Mouse (Mus musculus) c-Kit-positive CD71-negative TER-119-negative erythroid progenitor cells, embryonic 14.5 days (primary cell): ENCODE results near the gene Dedd2.
A peak's percentile ranks its signal among the peaks of the same experiment; 100 is the strongest.
"Not testable (repeated sequence)": the region's sequence is repeated elsewhere in the genome, so short reads cannot be mapped to it uniquely, and the experiment has no call there.

Source experiments
- DNase-seq: peaks from one replicate; pipeline ENCODE4 v3.0.0-alpha.2; 2013; ENCODE audit warnings: low read depth

The Dedd2 gene

DNA sequence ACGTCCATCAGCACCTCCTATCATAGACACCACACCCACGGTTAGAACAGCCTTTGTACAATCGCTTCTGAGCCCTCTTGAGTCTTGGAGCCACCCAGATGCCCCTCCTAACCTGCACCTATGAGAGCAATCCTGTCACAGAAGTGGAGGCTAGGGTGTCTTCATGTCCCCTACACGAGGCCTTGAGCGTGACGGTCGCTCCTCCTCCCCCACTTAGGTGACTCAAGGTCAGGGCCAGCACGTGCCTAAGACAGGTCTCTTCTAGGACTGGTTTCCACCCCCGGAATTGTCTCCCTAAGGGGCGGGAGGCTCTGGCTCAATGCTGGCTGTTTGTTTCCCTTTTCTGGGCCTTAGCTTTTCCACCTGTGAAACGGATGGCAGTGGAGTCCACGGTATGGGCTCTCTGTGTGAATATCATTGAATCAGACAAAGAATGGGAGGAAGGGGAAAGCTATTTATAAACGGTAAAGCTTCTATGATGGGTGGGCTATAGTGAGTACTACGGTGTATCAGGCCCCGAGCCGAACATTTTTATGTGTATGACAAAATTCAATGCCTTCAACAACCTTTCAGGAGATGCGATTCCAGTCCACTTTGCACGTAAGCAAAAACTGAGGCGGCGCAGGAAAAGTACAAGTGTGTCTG, at the start of gene Dedd2:
Dedd2 (minus strand) TSS at position 159 of the 645 bp plus-strand sequence.
- DNase-seq: no peak

DNA sequence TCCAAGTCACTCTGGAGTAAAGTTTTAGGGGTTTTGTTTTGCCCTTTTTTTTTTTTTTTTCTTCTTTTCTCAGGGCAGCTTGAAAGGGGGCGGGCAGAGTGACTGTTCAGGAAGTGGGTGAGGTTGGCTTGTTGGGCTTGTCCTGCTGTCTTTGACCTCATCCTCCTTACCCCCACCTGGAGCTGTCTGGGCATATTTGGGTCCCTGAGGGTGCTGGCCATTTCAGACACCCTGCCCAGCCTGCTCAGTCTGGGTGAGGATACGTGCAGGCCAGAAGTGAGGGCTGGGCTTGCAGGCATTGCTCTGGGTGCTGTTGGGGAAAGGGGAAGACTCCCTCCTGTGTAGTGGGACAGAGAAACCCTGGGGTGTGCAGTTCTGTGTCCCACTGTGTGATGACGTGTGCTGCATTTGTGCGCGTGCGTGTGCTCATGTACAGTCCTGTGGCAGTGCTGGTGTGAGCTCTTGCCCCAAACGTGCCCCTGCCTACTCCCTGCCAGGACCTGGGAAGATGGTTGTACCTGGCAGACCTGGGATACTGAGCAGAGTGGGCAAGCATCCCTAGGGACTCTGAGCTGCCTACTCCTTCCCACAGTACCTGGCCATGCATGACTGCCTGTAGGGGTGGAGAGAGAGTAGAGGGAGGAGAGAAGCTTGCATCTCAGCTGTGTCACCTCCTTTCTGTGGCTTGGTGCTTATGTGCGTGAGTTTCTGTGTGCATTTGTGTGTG, 49.3 kb upstream of the Dedd2 start:
- no peak for DNase-seq

DNA sequence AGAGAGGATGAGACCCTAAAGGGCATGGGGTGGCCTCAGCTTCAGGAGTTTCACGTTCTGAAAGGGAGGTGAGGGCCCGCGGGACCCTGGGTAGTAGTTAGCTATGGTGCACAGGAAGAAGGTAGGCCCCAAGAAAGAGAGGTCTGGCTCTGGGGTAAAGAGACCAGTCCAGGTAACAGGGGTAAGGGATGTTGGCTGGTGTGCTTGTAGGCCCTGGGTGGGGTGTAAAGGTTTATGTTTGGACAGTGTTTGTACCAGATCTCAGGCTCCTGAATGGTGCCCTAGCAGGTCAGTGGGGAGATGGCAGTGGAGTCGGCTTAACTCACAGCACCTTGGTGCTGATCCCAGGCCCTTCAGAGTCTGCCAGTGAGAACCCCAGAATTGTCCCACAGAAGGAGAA, 48.6 kb upstream of the Dedd2 start:
- no peak for DNase-seq

DNA sequence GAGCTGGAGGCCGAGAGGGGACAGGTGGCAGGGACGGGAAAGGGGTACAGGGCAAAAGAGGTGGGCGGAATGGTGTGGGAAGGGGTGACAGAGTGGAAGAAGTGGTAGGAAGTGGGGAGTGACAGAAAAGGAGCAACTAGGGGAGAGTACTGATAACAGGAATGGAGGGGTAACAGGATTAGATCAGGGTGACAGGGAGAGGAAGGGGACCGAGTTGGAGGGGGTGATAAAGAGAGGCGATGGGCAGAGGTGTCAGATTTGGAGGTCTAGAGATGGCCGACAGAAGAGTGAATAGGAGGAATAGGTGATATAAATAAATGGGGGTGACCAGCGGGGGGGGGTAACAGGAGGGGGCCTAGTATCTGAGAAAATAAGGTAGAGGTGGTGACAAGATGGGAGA, 48.2 kb upstream of the Dedd2 start:
- DNase-seq: no peak

DNA sequence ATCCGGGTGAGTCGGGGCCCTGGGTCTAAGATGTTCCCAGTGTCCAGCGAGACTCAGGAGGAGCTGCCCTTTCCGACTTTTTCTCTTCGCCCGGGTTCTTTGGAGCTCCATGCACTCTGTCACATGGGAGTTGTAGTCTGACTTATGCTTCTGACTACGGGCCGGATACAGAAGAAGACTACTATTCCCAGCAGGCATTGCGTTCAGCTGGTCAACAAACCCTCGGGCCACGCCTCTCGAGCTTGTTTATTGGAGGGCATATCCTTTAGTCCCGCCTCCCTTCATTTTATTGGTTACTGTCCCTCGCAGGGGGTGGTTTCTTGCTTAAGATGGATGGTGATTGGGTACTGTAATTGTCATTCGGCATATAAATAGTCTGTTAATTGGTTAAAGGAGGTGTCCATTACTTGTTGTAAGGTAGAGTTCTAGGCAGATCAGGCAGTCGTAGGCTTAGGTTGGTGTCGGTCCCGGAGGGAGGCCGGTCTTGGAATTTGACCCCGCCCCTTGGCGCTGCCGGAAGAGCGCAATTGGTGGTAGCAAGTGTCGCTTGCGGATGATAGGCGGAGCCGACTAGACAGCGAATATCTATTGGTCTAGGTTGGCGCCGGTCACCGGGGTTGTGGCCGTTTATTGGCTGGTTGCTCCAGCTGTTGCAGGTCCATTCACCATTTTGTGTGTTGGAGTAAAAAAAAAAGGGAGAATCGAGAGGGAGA, 47.5 kb upstream of the Dedd2 start:
- DNase-seq: peak; percentile 99

DNA sequence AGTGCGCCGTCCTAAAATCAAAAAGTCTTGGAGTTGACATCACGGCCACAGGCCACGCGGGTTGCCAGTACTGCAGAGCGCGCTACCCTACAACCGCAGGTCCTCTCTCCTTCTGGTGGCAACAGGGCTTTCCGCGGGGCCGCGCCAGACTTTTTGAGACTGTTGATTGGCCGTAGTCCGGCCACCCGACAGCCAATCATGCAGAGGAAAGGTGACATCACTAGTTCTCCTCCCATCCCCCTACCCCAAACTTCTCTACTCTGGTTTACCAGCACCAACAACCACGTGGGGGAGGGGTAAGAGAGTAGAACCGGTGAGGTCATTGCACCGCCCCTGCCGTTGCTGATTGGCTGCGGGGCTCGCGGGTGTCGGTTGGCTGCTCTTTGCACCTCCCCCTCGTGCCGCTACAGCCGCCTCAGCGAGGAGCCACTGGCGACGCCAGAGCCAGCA, 46.9 kb upstream of the Dedd2 start, which contains the start of gene Cic:
Cic (plus strand) TSS at position 404 of the 450 bp plus-strand sequence.
- DNase-seq: peak; percentile 99

DNA sequence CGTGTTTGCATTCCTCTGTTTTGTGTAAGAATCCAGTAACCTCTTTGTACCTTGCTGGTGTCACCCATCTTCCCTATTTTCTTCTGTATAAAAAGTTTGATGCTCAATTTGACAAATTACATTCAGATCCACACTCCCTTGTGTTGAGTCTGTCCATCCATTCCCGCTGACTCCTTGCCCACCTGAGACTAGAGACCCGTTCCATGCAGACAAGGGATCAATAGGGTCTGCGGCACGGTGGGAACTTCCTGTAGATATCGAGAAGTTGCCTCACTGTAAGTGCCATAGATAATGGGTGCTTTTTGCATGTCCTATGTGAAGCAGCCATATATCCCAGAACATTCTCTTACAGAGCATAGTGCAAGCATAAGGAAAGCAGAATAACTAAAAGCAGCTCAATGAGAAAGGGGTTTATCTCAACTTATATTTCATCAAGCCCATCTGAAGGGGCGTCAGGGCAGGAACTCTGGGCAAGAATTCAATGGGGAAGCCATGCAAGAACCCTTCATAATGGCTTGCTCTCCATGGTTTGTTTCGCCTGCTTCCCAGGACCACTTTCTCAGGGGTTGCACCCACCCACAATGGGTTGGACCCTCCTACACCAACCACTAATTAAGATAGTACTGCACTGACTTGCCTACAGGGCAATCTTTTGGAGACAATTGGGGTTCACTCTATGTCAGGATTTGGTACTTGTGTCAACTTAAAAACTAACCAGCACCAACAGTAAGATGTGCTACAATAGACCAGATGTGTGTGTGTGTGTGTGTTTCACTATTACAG, 46.0 kb upstream of the Dedd2 start:
- no peak for DNase-seq

DNA sequence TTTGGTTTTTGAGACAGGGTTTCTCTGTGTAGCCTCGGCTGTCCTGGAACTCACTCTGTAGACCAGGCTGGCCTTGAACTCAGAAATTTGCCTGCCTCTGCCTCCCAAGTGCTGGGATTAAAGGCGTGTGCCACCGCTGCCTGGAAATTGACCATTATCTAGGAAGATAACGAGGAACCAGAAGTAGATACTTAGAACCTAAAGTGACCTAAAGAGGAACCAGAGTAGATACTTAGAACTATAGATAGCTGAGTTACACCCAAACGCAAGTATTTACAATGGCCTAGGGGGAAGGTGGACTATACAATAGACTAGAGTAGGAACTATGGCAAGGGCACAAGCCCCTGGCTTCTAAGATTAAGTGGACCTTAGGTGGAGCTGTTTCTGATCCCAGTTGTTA, 45.3 kb upstream of the Dedd2 start:
- DNase-seq: not testable (repeated sequence)

DNA sequence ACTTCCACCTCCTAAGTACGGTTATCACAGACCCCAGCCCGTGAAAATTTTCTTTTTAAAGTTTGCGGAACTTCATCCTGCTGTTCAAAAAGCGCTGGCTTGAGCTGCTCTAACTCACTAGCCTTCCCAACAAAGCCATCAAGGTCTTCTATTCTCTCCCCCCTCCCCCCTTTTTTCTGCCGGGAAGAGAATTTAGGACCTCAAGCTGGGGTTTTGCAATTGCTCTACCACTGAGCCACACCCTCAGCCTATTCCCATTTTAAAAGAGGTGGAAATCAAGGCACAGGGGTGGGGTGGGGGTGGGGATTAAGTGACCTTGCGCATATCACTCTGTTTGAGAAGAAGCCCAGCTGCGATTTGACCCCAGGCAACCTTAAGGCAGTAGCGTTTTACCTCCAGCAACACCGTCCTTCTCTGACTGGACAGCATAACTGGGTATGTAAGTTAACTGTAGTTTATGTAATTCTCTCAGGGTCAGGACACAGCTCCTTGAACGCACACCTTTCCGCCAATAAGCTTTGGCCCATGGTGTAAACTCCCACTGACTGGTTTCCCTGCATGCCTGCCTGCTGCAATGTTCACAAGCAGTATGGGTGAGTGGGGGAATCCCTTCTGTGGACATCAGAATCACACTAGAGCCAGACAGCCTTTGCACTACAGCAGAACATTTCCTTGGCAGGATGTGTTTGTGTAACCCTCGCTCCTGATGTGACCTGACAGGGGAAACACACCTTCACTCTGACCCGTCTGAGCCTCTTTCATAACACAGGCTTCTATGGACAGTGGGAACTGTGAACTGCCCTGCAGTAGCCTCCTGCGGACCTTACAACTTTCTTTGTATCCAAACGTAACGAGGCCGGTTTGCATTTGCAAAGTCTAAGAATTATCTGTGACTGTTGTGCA, 43.8 kb upstream of the Dedd2 start:
- DNase-seq: no peak

DNA sequence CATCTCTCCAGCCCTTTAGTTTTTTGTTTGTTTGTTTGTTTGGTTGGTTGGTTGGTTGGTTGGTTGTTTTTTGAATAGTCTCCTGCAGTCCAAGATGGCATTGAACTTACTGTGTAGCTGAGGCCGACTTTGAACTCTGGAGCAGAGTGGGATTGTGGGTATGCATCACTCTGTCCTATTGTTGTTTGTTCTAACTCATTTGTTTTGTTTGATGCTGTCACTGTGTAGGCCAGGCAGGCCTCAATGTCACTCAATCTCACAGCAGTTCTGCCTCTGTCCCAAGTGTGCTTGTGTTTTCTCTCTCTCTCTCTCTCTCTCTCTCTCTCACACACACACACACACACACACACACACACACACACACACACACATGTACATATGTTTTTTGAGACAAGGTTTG, 41.5 kb upstream of the Dedd2 start:
- DNase-seq: no peak

DNA sequence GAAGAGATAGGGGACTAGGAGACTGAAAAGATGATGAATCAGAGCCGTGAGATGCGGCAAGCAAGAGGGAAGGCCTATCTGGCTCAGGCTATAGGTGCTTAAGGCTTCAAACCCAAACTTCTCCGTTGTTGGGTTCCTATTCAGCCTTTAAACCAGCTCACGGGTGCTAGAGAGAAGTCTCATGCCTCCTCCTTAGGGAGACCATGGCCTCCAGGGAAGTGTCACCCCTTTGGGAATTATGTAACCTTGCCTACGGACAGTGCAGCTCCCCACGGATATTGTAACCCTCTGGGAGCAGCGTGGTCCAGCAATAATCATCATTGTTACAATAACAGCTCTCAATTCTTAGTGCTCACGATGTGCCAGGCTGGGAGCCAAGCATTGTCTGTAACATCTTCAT, 31.4 kb upstream of the Dedd2 start:
- no peak for DNase-seq

DNA sequence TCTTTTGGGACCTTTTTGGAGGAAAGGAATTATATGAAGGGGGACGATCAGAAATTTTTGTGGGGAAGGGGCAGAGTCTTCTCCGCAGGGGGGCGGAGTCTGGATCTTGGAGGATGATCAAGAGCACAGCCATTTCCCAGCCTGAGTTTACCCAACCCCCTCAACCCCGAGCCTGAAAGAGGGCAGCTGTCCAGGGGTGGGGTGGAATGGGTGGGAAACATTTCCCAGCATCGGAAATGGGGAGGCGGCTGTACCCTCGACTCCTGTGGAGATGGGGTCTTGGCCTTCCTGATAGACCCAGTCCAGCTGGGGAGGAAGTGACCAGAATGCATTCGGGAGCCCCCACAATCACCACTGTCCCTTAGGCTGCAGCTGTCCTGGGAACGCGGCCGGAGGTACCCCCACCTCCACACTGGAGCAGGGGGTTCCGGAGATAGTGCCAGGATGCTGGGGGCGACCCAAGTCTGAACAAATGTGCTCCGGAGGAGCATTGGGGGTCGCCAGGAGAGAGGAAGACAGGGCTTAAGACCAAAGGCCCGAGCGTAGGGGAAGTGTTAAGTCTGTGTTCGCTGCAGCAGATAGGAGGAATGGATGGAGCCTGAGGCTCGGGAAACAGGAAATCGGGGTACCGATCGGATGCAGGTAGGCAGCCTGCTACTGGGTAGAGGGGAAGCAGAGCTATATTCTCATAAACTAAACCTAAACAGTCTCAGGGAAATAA, 30.8 kb upstream of the Dedd2 start:
- no peak for DNase-seq

DNA sequence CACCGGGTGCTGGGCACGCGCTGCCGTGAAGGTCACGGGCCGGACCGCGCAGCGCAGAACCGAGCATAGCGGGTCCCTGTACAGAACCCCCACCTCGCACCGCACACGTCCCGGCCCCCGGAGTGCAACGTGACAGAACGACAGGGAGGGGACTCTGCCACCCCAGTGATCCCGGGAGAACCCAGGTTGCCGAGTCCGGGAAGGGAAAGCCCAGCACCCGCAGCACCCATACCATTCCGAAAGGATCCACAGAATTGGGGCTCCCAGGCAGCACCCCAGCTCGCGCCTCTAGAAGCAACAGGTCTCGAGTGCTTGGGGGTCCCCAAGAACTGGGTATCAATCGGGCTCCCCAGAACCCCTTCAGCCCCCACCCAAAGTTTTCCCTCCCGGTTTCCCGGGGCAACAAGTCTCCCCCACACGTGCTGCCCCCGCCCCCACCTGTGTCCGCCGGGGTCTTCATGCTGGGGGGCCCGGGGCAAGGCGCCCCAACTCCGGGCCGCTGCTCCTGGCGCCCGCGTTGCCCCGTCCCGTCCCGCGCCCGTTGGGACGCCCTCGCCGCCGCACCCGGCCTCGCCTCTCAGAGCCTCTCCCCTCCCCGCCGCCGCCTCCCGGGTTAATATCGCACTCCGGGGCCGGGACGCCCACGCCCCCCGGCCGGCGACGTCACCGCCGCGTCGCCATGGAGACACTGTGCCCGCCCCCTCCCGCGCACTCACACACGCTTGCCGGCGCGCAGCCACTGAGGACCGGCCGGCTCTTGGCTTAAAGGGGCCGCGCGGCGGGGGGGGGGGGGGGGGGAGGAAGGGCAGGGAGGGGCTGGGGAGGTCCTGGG, 29.9 kb upstream of the Dedd2 start, which contains the start of gene Erf:
Erf (minus strand) TSS at position 621 of the 832 bp plus-strand sequence.
- DNase-seq: peak; percentile 84

DNA sequence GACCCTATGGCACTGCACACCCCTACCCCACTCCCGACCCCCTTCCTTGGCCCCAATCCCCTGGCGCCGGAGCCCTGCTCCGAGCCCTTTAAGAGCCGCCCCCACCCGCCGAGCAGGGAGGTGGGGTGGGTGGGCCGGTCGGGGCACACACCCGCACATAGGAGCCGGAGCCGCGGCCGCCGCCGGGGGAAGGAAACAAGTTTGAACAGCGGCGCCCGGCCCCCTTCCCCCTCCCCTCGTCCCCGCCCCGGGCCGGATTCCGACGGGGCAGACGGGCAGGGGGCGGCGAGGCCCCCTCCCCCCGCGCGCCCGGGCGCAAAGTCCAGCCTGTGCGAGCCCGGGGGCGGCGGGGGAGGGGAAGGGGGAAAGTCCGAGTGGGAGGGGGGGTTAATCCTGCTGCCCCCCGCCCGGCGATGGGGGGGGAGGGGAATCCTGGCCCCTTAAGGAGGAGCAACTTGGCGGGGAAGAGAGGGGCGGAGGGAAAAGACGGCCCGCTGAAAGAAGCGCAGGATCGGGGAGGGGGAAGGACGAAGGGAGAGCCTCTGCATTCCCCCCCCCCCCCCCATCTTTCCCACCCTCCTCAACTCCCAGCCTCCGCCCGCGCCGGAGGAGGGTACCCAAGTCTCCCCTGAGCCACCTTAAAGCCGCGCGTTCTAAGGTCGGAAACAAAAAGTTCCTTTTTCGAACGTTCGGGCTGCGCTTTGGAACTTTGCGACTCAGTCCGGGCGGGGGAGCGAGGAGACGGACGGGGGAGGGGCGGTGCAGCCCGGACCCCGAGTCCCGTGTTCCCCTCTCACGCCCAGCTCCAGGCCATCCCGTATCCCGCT, 29.1 kb upstream of the Dedd2 start:
- no peak for DNase-seq

DNA sequence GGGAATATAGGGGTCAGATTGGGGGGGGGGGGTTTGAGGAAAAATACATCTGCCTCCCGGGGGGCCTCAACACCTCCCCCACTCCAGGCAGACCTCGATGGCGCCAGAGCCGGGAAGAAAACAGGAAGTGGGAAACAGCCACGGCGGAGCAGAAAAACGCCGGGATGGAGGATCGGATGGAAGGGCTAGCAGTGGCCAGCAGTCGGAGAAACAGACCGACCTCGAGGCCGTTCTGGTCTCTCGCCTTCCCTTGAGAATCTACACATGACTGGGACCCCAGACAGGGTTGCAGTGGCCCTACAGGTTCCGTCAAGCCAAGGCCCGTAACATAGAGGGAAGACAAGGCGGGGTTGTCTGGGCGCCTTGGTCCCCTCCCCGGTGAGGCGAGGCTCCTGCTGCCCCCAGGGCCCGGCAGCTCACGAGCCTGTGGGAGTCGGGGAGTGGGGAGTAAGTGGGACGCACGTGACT, 28.5 kb upstream of the Dedd2 start:
- DNase-seq: no peak

DNA sequence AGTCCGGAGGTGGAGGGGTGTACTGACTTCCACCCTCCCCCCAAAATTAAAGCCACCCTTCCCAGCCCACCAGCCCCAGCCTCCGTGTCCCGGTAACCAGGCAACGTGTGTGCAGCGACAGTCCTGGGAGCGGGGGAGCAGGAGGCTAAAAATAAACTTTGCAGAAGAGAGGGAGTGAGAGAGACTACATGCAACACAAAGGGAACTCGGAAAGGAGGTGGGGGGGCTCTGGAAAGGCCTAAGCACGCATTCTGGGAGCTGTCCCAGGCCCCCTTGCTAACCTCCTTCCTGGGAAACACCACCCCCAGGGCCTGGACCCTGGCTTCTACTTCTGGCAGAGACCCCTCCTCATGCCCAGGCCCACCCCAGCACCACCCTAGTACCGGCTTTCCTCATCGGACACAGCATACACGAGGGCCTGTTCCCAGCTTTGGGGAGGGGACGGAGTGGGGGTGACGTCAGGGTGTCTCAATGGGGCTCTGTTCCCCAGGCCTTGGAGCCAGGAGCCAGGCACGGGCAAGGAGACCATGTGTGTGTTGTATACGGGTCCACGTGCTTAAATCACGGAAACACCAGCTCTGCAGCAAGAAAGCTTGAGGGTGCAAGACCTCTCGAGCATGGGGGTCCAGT, 27.7 kb upstream of the Dedd2 start:
- no peak for DNase-seq

DNA sequence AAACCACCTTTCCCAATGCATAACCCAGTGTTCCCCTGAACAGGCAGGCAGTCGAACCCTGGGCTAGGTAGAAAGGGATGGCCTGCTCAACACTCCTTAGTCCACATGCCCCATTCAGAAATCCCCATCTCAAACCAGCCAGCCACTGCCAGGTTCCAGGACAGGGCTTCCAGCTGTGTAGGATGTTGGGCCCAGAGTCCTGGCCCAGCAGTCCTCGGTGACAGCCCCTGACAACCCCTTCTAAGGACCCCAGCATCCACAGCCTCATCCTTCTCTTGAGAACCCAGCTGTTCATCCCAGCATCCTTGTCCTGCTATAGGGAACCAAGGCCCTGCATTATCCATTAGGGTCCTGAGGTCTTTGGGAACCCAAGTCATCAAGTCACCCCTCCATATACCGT, 27.1 kb upstream of the Dedd2 start:
- DNase-seq: no peak

DNA sequence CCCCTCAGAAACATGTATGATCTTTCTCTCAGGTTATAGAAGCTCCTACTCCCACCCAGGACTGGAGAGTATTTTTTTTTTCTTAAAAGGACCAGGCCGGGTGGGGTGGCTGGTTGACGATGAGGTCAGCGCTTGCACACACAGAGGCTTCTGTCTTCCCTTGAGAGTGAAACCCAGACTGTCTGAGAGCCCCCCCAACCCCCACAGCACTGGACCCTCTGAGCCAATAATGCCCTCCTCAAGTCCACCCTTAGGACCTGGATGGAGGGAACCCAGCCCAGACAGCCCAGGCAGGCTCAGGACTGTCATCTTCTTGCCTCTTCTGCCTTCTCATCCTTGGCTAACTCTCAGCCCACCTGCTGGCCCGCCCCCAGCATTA, 26.3 kb upstream of the Dedd2 start:
- no peak for DNase-seq
